ENCODE assay signal across 8 mouse cellular contexts in genomic region chr7:25281734-25282601, GRCm38 (mm10). TPM values are rescaled to one million over a fixed set of nuclear protein-coding genes. Genes with fewer than 3 reads are reported as not detected.
DNase-seq lines count a peak whose midpoint lies in the region; ATAC-seq and TF ChIP-seq lines count a peak whose summit lies in the region.

No protein-coding gene starts in this region.

- WGBS in hindbrain, embryonic 12.5 days, result 1% methylated on average over 67 of the region's 108 CpGs

- H3K27ac ChIP-seq in hindbrain, embryonic 12.5 days, result peak overlapping the region; percentile 99

- no peak for TF ChIP-seq CTCF in Patski (IDR thresholded peaks at IDR 0.05)

- in situ Hi-C loops in Patski (cut with MboI; ENCODE audit: low pct_unique_long_range_greater_than_20kb), result no loop called here

- H3K4me1 ChIP-seq in hindbrain, embryonic 12.5 days, result peaks cover 61% of the 10 kb centered on the region

- peak overlapping the region; percentile 94 for H3K9ac ChIP-seq in hindbrain, embryonic 12.5 days

- CTCF ChIA-PET in Patski (lab: Charles Lee), result no interaction called here

- no peaks in the 10 kb centered on the region for H3K27me3 ChIP-seq in Patski
- no peaks in the 10 kb centered on the region for H3K27me3 ChIP-seq in hindbrain, embryonic 12.5 days

- DNase-seq in Patski (ENCODE audit: low read depth, low spot score), result no peak
- peak; percentile 99 for DNase-seq in cerebellum, postnatal 10 days
- DNase-seq in frontal cortex, postnatal 10 days (ENCODE audit: low spot score in 2 of 2), result peak; percentile 95 to 96
- peak; percentile 88 to 94 for DNase-seq in layer of hippocampus, postnatal 25 days (ENCODE audit: extremely low spot score in 1 of 2, low spot score in 1 of 2)
- peak; percentile 99 for DNase-seq in lung, postnatal 14 days
- peak; percentile 99 for DNase-seq in ovary, postnatal 36 days (ENCODE audit: low spot score)
- peak; percentile 99 for DNase-seq in thymus, postnatal 14 days

- no peaks in the 10 kb centered on the region for H3K9me3 ChIP-seq in hindbrain, embryonic 12.5 days (replicated peaks)

- ATAC-seq in Patski, result peak; percentile 59
- peak; percentile 76 for ATAC-seq in hindbrain, embryonic 12.5 days (ENCODE audit: low FRiP score)

- peak overlapping the region; percentile 91 for H3K4me2 ChIP-seq in hindbrain, embryonic 12.5 days (replicated peaks)

- peak overlapping the region; percentile 83 for H3K4me3 ChIP-seq in hindbrain, embryonic 12.5 days

- peaks cover 23% of the 10 kb centered on the region for H3K36me3 ChIP-seq in hindbrain, embryonic 12.5 days

- POLR2A ChIA-PET in Patski (lab: Charles Lee), result no interaction called here

RNA-seq across cellular contexts. Expression of gene Cic, which starts 14.5 kb away (rescaled TPM):
- 138 TPM for polyA plus RNA-seq in Patski (2021)
- 41.1 and 42.4 TPM in 2 replicates for polyA plus RNA-seq in hindbrain, embryonic 12.5 days (2016; fragmentation: Nextera tagmentation; extraction: Ambion mirVana)
- total RNA-seq in layer of hippocampus, postnatal 25 days (2021), result 100 to 1,000 TPM; 176 to 220 TPM

RNA-seq across cellular contexts. Expression of gene Pafah1b3, which starts 15.8 kb away (rescaled TPM):
- 157 TPM for polyA plus RNA-seq in Patski (2021)
- polyA plus RNA-seq in hindbrain, embryonic 12.5 days (2016; fragmentation: Nextera tagmentation; extraction: Ambion mirVana), result 391 and 405 TPM in 2 replicates
- 10 to 100 TPM; 19.2 to 25.2 TPM for total RNA-seq in layer of hippocampus, postnatal 25 days (2021)

RNA-seq across cellular contexts. Expression of gene Prr19, which starts 19.2 kb away (rescaled TPM):
- 0.18 TPM for polyA plus RNA-seq in Patski (2021)
- 0.87 and 1.1 TPM in 2 replicates for polyA plus RNA-seq in hindbrain, embryonic 12.5 days (2016; fragmentation: Nextera tagmentation; extraction: Ambion mirVana)
- not detected for total RNA-seq in layer of hippocampus, postnatal 25 days (2021)

RNA-seq across cellular contexts. Expression of gene Tmem145, which starts 23.9 kb away (rescaled TPM):
- 1.7 TPM for polyA plus RNA-seq in Patski (2021)
- 24.3 and 25.9 TPM in 2 replicates for polyA plus RNA-seq in hindbrain, embryonic 12.5 days (2016; fragmentation: Nextera tagmentation; extraction: Ambion mirVana)
- 10 to 100 TPM; 26.0 to 28.1 TPM for total RNA-seq in layer of hippocampus, postnatal 25 days (2021)

RNA-seq across cellular contexts. Expression of gene Erf, which starts 31.4 kb away (rescaled TPM):
- polyA plus RNA-seq in Patski (2021), result 45.9 TPM
- 10.4 and 13.6 TPM in 2 replicates for polyA plus RNA-seq in hindbrain, embryonic 12.5 days (2016; fragmentation: Nextera tagmentation; extraction: Ambion mirVana)
- total RNA-seq in layer of hippocampus, postnatal 25 days (2021), result 10 to 100 TPM; 44.4 to 51.1 TPM
